Mouse (Mus musculus) fat pad, adult 2 months (tissue): ENCODE measurements around the gene Stk19.

ENCODE experiments used
- DNase-seq: peaks from one replicate; pipeline ENCODE4 v3.0.0-alpha.2; 2011; ENCODE audit warnings: low read depth, low spot score; ENCODE audit errors: extremely low read depth

The Stk19 gene

GRCm38 (mm10) chr17:34836856-34837221, at the start of gene Stk19, which contains the start of gene Dxo:
Stk19 (minus strand) TSS chr17:34836945.
Dxo (plus strand) TSS chr17:34837019.
- DNase-seq = peak; percentile 43

DNA sequence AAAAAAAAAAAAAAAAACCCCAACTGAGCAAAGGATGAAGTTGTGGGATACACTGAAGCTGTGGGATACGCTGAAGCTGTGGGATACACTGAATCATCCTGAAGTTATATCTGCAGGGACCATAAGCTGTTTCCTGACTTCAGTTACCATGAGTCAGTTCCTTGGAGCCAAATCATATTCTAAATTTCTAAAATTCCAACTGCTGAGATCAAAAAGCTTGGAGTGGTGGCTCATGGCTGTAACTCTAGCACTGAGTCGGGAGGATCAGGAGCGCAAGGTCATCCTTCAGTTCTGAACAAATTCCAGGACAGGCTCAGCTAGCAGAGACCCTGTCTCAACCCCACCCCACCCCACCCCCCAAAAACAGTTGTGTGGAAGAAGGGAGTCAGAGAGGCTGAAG, 48.9 kb upstream of the Stk19 start:
- no peak for DNase-seq

- no peak for DNase-seq
Observed at GRCm38 (mm10) chr17:34884704-34885103, 48.0 kb upstream of the Stk19 start.

DNA sequence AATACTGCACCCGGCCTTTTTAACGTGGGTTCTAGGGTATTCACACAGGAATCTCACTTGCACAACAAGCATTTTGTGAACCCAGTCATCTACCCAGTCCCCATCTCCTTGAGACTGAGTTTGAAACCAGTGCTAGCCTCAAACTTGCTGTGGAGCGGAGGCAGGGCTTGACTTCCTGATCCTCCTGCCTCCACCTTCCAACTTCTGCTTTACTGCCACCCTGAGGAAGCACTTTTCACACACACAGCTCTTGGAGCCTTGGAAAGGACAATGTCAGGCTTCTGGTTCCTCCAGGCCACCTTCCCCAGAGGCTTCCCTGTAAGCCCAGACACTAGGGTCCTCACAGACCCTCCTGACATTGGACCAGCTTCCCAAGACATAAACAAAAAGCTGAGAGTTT, 46.6 kb upstream of the Stk19 start:
- DNase-seq = no peak

GRCm38 (mm10) chr17:34881683-34882310, 45.1 kb upstream of the Stk19 start, which contains the start of gene Gm20547:
Gm20547 (minus strand) TSS chr17:34882042.
- no peak for DNase-seq

GRCm38 (mm10) chr17:34881166-34881565, 44.4 kb upstream of the Stk19 start:
- no peak for DNase-seq

- no peak for DNase-seq
Observed at GRCm38 (mm10) chr17:34879336-34879879, 42.7 kb upstream of the Stk19 start, which contains the start of gene Zbtb12. Zbtb12 (plus strand) TSS chr17:34879483.

GRCm38 (mm10) chr17:34874321-34874720, 37.6 kb upstream of the Stk19 start:
- DNase-seq = no peak

GRCm38 (mm10) chr17:34865981-34866380, 29.2 kb upstream of the Stk19 start:
- no peak for DNase-seq

DNA sequence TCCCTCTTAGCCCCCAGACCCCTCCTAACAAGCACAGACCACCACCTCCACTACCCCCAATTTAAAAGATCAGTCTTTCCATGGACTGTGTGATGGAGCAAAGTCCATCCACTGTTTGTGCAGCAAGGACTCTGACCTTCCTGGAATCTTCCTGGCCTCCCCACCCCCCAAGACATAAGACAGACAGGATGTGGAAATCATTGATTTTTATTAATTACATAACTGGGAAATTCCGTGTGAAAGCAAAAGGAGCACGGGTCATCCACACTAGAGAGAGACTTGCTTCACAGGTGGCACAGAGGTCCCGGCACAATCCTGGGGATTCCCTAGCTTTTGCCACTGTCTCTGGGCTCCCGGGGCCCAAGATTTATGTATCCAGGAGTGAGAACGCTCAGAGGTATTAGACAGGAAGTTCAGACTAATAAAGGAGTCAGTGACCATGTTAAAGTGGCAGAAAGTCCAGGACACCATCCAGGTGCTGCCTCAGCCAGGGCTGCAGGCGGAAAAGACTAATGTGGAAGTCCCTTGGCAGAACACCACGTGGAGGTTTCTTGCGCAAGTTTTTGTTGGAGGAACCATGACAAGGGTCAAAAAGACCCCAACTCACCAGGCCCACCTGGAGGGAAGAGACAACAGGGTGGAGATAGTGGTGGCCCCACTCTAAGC, 25.8 kb upstream of the Stk19 start, which contains the start of gene Cfb:
Cfb (minus strand) TSS at position 103 of the 666 bp plus-strand sequence.
- DNase-seq = peak; percentile 33

GRCm38 (mm10) chr17:34861704-34862415, 25.1 kb upstream of the Stk19 start:
- no peak for DNase-seq

DNA sequence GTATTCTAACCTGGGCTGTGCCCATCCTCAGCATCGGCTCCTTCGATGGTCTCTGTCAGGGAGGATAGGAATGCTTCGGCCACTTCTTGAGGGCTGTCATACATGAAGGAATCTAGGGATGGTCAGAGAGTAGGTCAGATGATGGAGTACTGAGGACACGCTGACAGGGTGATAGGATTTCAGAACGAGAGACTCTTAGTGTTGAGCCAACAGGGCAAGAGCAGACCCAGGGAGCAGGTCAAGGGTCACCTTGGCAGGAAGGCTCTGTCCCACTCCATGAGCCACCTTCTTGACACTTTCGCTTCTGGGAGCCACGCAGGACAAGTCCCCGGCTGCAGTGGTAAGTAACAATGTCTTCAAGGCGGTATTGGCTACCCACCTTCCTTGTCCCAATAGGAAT, 23.8 kb upstream of the Stk19 start:
- no peak for DNase-seq

GRCm38 (mm10) chr17:34858670-34859069, 21.9 kb upstream of the Stk19 start:
- DNase-seq = no peak

- no peak for DNase-seq
Observed at GRCm38 (mm10) chr17:34855825-34856224, 19.1 kb upstream of the Stk19 start.

- no peak for DNase-seq
Observed at GRCm38 (mm10) chr17:34854761-34855160, 18.0 kb upstream of the Stk19 start.

- no peak for DNase-seq
Observed at GRCm38 (mm10) chr17:34853511-34853910, 16.8 kb upstream of the Stk19 start.

GRCm38 (mm10) chr17:34850517-34851125, 13.9 kb upstream of the Stk19 start:
- DNase-seq = no peak

DNA sequence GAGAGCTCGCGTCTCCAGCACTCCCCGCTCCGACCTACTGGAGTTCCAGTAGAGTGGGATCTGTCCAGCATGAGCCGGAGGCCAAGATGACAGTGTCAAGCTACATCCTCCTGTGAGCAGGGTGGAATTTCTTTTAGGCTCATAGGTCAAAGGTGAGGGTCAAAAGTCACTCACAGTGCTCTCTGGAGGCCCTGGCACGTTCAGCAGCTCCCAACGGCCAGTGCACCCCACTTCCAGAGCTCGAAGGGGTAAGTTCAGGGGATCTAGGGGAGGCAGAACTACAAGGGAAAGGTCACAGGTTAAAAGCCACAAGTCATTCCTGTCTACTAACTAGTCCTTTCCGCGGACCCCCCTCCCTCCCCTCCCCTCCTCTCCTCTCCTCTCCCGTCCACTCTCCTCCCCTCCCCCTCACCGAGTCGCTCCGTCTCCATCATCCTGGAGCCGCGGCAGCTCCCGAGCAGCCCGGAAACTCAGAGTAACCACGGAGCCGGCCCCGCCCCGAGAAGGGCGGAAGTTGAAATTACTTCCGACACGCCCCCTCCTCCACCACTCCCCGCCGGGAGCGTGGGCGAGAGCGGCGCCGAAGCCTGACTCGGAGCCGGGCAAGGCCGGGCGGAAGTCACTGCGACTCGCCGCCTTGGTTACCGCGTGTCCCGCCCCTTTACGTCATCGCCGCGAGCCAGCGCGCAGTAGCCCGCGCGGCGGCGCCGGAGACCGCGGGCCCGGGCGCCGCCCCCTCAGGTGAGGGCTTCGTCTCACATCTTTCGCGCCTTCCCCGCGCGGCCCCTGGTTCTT, 13.2 kb upstream of the Stk19 start, which contains the start of the genes Skiv2l and Nelfe:
Skiv2l (minus strand) TSS at position 489 of the 795 bp plus-strand sequence.
Nelfe (plus strand) TSS at position 670 of the 795 bp plus-strand sequence.
- DNase-seq = peak; percentile 46

DNA sequence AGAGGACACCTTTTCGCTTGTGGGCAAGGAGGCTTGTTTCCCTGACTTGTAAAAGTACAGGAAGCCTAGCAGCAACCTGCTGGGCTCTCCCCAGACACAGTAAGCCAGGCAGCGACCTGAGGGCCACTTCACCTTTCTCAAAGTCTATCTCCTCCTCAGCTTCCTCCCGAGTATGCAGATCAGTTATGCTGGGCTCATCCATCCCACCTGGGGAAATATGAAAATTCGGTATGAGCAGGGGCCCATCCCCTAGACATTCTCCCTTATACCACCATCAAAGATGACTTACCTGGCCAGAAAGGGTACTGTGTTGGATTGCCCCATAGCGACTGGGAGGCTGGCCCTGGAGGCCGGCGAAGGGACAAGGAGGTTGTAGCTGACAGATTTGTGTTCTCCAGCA, 10.9 kb upstream of the Stk19 start:
- no peak for DNase-seq

DNA sequence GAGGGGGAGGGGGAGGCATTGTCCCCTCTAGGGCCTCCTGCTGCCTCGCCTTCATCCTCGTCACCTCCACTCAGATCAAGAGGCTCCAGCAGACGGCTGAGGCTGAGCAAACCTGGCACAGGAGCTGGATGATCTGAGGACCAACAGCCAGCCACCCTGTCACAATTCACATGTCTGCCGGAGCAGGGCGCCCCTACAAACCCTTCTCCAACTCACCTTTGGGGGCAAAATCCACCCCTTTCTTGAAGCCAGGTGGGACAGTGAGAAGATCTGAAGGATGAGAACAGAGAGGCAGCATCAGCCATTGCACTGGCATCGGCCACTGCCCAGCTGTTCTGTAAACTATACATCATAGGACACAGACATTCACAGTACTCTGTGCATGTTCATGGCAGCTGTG, 10.4 kb upstream of the Stk19 start:
- DNase-seq = no peak
